Mouse (Mus musculus) midbrain, embryonic 11.5 days (tissue): ENCODE measurements around the gene Ranbp9. TPM values are rescaled to one million over a fixed set of nuclear protein-coding genes. Genes with fewer than 3 reads are reported as not detected.

ENCODE experiments used
- ATAC-seq: fragments of 200-750 bp; cut with Nextera tagmentation; 2 replicates; pipeline ENCODE4 v1.8.0; 2017; ENCODE audit warnings: moderate TSS enrichment, moderate library complexity; ENCODE audit not compliant: low FRiP score
- DNase-seq: peaks from one replicate; pipeline ENCODE4 v3.0.0; 2015; ENCODE audit warnings: low spot score; ENCODE audit errors: missing footprints
- H3K27ac ChIP-seq: fragments of 300-500 bp; sonication (generic); 2 replicates; pipeline ENCODE4 v1.5.1; 2014; ENCODE audit warnings: low read depth, low read length
- H3K27me3 ChIP-seq: fragments of 300-500 bp; sonication (generic); 2 replicates; pipeline ENCODE4 v1.6.1; 2014; ENCODE audit warnings: mild to moderate bottlenecking, low read length, moderate library complexity, mixed read lengths; ENCODE audit not compliant: control insufficient read depth, insufficient read depth
- H3K36me3 ChIP-seq: fragments of 300-500 bp; sonication (generic); 2 replicates; pipeline ENCODE4 v1.6.1; 2014; ENCODE audit warnings: mild to moderate bottlenecking, low read length, moderate library complexity, mixed read lengths; ENCODE audit not compliant: control insufficient read depth, insufficient read depth
- H3K4me1 ChIP-seq: fragments of 300-500 bp; sonication (generic); 2 replicates; pipeline ENCODE4 v1.6.1; 2014; ENCODE audit warnings: low read length; ENCODE audit not compliant: control insufficient read depth, insufficient read depth
- H3K4me2 ChIP-seq: fragments of 300-500 bp; sonication (generic); 2 replicates; pipeline ENCODE4 v1.6.1; 2014; ENCODE audit warnings: mild to moderate bottlenecking, moderate library complexity
- H3K4me3 ChIP-seq: fragments of 300-500 bp; sonication (generic); 2 replicates; pipeline ENCODE4 v1.5.1; 2014; ENCODE audit warnings: low read depth, low read length
- H3K9ac ChIP-seq: fragments of 300-500 bp; sonication (generic); 2 replicates; pipeline ENCODE4 v1.6.1; 2014; ENCODE audit warnings: low read length
- H3K9me3 ChIP-seq: fragments of 300-500 bp; sonication (generic); 2 replicates; pipeline ENCODE4 v1.6.1; 2016; ENCODE audit warnings: low read length; ENCODE audit not compliant: control insufficient read depth
- WGBS: fragments of 180-500 bp; shearing (Covaris S2); extraction: QIAGEN DNeasy Blood & Tissue Kit; methylation state at CpG from one replicate; pipeline ENCODE4 v1.1.7; 2014; 5-methylcytosine and 5-hydroxymethylcytosine counted together
- polyA plus RNA-seq: library from polyadenylated mRNA; unstranded; fragments of >200 nt; fragmentation: Nextera tagmentation; extraction: Ambion mirVana; gene quantifications from 2 replicates; pipeline ENCODE4 v1.2.1, GENCODE M21; 2014

Ranbp9 gene
- polyA plus RNA-seq, 1 experiment from 2014 or later, result 10.9 TPM

GRCm38 (mm10) chr13:43445754-43446153 lies 35.3 kb downstream of the Ranbp9 start:
- H3K36me3 ChIP-seq, result no peaks in the 10 kb centered on the region
- no peak overlapping the region for H3K4me3 ChIP-seq
- no peak overlapping the region for H3K4me2 ChIP-seq
- 95% methylated on average over 4 of the region's 4 CpGs for WGBS
- ATAC-seq (no peak), DNase-seq (peak; percentile 56)
- H3K9me3 ChIP-seq, result no peaks in the 10 kb centered on the region
- no peak overlapping the region for H3K9ac ChIP-seq
- no peak overlapping the region for H3K27ac ChIP-seq
- H3K4me1 ChIP-seq, result no peaks in the 10 kb centered on the region
- H3K27me3 ChIP-seq, result no peaks in the 10 kb centered on the region

DNA sequence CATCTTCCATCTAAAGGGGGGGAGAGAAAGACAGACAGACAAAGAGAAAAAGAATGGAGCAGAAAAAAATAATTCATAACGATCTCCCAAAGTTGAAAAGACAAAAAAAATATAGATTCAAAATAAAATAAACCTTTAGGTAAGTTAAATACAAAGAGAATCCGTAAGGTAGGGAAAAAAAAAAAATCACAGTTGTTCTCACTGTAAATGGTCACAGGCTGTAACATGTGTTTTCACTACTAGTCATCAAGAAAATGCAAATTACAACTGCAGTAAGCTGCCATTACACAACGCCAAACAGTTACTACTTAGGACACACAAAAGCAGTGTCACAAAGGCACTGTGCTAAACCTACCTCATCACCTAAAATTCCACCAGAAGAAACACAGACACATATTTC lies 36.4 kb downstream of the Ranbp9 start:
- H3K27me3 ChIP-seq, result no peaks in the 10 kb centered on the region
- H3K4me3 ChIP-seq, result no peak overlapping the region
- no peak for ATAC-seq
- no peak overlapping the region for H3K9ac ChIP-seq
- no peaks in the 10 kb centered on the region for H3K4me1 ChIP-seq
- H3K36me3 ChIP-seq, result no peaks in the 10 kb centered on the region
- no peaks in the 10 kb centered on the region for H3K9me3 ChIP-seq
- peak; percentile 31 for DNase-seq
- no peak overlapping the region for H3K4me2 ChIP-seq
- 90% methylated on average over 3 of the region's 3 CpGs for WGBS
- no peak overlapping the region for H3K27ac ChIP-seq

DNA sequence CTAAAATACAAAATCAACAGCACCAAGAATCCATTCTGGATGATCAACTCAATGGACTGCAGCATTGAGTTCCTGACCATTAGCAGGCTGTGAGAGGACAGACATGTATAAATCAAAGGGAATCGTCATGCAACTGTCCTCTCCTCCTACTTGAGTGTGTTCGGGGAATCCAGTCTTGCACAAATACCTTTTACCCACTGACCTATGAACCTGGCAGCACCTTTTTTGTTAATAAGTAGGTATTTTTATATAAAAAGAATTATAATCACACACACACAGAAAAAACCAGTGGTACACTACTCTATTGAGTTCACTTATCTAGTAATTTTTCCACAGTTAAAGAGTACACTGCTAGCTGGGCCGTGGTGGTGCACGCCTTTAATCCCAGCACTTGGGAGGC lies 37.4 kb downstream of the Ranbp9 start:
- ATAC-seq (no peak), DNase-seq (peak; percentile 70)
- Histone ChIP-seq H3K4me3 (no peak overlapping the region), H3K27ac (no peak overlapping the region), H3K4me1 (no peaks in the 10 kb centered on the region), H3K36me3 (no peaks in the 10 kb centered on the region), H3K9ac (no peak overlapping the region), H3K9me3 (no peaks in the 10 kb centered on the region), H3K27me3 (no peaks in the 10 kb centered on the region), H3K4me2 (no peak overlapping the region)
- 92% methylated on average over 4 of the region's 4 CpGs for WGBS

DNA sequence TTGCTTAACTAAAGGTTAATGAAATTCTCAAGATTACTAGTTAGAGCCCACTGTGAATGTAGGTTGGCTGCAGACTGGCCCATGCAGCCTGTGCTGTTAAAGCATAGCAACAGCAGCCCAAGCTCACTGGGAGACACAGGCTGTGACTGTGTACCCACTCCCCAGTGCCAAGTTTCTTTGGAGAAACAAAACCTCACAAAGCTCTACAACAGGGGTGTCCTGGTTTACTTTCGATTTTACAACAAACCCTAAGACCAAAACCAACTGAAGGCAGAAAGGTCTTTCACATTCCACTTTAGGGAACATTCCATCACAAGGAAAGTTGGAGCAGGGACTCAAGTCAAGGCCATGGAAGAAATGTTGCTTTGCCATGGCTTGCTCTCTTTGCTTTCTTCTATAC lies 38.5 kb downstream of the Ranbp9 start:
- no peak overlapping the region for H3K27ac ChIP-seq
- no peaks in the 10 kb centered on the region for H3K36me3 ChIP-seq
- H3K4me3 ChIP-seq, result no peak overlapping the region
- H3K27me3 ChIP-seq, result no peaks in the 10 kb centered on the region
- H3K9me3 ChIP-seq, result no peaks in the 10 kb centered on the region
- DNase-seq (peak; percentile 66), ATAC-seq (no peak)
- no peaks in the 10 kb centered on the region for H3K4me1 ChIP-seq
- no peak overlapping the region for H3K4me2 ChIP-seq
- 84% methylated on average over 1 of the region's 1 CpGs for WGBS
- H3K9ac ChIP-seq, result no peak overlapping the region

- Histone ChIP-seq H3K27me3 (no peaks in the 10 kb centered on the region), H3K4me3 (no peak overlapping the region), H3K36me3 (no peaks in the 10 kb centered on the region), H3K27ac (no peak overlapping the region), H3K4me1 (no peaks in the 10 kb centered on the region), H3K9ac (no peak overlapping the region), H3K4me2 (no peak overlapping the region), H3K9me3 (no peaks in the 10 kb centered on the region)
- ATAC-seq (no peak), DNase-seq (peak; percentile 69)
- 95% methylated on average over 1 of the region's 1 CpGs for WGBS
These were observed 40.7 kb downstream of the Ranbp9 start for GRCm38 (mm10) chr13:43440376-43440775.

DNA sequence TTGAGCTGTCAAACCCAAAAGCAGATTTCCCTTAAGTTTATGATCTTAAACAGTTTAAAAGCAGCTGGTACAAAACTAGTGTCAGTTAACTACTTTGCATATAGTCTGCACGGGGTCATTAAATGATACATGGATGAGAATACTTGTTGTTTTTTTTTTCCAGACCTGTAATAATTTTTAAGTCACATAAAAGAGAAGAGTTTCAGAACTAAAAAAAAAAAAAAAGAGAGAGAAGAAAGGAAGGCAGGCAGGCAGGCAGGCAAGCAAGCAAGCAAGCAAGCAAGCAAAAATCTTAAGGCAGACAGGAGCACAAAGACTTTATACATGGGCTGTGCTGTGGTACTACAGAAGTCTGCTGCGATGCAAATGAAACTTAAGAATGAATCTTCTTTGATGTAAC lies 47.7 kb downstream of the Ranbp9 start:
- H3K9ac ChIP-seq, result no peak overlapping the region
- no peaks in the 10 kb centered on the region for H3K27me3 ChIP-seq
- ATAC-seq, result no peak
- no peaks in the 10 kb centered on the region for H3K4me1 ChIP-seq
- no peaks in the 10 kb centered on the region for H3K36me3 ChIP-seq
- 89% methylated on average over 2 of the region's 2 CpGs for WGBS
- no peak overlapping the region for H3K4me3 ChIP-seq
- DNase-seq, result no peak
- no peak overlapping the region for H3K27ac ChIP-seq
- H3K9me3 ChIP-seq, result no peaks in the 10 kb centered on the region
- no peak overlapping the region for H3K4me2 ChIP-seq

DNA sequence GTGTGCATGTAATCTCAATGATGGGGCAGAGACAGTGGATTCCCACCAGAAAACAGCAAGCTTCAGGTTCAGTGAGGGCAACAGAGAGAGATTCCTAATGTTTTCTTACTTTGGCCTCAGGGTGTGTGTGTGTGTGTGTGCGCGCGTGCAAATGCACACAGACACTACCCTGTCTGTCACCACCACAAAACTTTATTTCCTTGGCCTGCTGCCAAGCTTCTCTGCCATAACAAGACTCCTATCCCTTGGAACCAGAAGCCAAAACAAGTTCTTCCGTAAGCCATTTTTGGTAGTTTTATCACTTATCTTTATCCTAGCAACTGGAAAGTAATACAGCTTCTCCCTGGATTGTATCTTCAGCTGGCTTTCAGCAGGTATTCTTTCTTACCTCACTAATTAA lies 52.6 kb downstream of the Ranbp9 start:
- Histone ChIP-seq H3K9ac (no peak overlapping the region), H3K4me3 (no peak overlapping the region), H3K27ac (no peak overlapping the region), H3K27me3 (no peaks in the 10 kb centered on the region), H3K9me3 (no peaks in the 10 kb centered on the region), H3K4me2 (no peak overlapping the region), H3K36me3 (no peaks in the 10 kb centered on the region), H3K4me1 (no peaks in the 10 kb centered on the region)
- no peak for ATAC-seq
- WGBS, result 100% methylated on average over 4 of the region's 4 CpGs
- no peak for DNase-seq

DNA sequence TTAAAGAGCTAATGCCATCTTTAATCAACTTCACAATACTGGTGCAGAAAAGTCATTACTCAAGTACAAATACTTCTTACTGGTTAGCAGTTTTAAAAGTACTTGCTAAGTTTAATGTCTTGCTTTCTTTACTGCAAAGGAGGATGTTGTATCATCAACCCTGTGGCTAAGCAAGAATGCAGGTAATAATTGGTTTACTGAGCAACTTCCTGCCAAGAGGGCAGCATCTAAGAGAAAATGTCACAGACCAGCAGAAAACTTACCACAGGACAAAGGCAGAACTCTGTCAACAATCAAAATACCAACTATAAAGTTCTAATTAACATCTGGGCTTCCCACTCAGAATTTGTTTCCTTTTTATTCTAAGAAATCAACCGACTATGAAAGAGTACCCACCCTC lies 65.8 kb downstream of the Ranbp9 start:
- H3K9ac ChIP-seq, result no peak overlapping the region
- no peak for DNase-seq
- peaks cover 13% of the 10 kb centered on the region for H3K36me3 ChIP-seq
- H3K27me3 ChIP-seq, result no peaks in the 10 kb centered on the region
- no peak for ATAC-seq
- no peaks in the 10 kb centered on the region for H3K9me3 ChIP-seq
- H3K4me2 ChIP-seq, result no peak overlapping the region
- H3K27ac ChIP-seq, result no peak overlapping the region
- no peaks in the 10 kb centered on the region for H3K4me1 ChIP-seq
- no peak overlapping the region for H3K4me3 ChIP-seq
- 75% methylated on average over 1 of the region's 1 CpGs for WGBS

DNA sequence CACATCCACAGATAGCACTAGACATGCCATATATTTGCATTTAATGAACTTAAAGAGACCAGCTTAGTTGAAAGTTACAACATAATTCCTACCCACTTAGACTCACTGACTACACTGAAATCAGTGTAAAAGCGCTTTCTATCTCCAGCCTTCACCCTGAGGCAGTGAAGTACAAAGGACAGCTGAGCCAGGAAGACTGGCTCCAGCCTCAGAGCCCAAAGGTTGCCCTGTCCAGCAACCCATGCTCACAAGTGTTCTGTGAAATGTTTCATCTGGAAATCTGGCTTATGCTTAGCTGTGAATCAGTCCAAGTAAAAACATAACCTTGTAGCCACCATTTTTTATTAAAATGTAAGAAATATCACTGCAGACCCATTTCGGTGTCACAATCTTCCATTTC lies 67.5 kb downstream of the Ranbp9 start:
- Histone ChIP-seq H3K27me3 (no peaks in the 10 kb centered on the region), H3K9me3 (no peaks in the 10 kb centered on the region), H3K4me2 (no peak overlapping the region), H3K9ac (no peak overlapping the region), H3K4me1 (no peaks in the 10 kb centered on the region), H3K36me3 (peaks cover 9% of the 10 kb centered on the region), H3K4me3 (no peak overlapping the region), H3K27ac (no peak overlapping the region)
- 90% methylated on average over 2 of the region's 2 CpGs for WGBS
- no peak for DNase-seq
- no peak for ATAC-seq

DNA sequence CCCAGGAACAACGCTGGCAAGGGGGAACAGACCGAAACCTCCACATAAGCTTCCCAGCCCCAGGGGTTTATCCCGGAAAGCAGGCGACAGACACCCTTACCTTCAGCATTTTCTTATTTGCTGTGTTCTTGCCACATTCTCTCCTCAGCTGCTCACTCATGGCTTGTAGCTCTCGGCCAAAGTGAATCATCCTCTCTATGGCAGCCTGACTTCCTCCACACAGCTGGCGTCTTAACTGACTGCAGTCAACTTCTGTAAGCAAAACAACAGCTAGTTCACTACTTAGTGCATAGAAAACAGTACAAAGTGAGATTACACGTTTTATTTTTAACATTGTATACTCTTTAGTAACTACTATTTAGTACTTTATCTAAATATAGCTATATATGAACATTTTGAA lies 68.8 kb downstream of the Ranbp9 start:
- H3K27ac ChIP-seq, result no peak overlapping the region
- H3K9me3 ChIP-seq, result no peaks in the 10 kb centered on the region
- ATAC-seq, result no peak
- no peak overlapping the region for H3K4me2 ChIP-seq
- H3K36me3 ChIP-seq, result peaks cover 9% of the 10 kb centered on the region
- no peak overlapping the region for H3K4me3 ChIP-seq
- 87% methylated on average over 7 of the region's 7 CpGs for WGBS
- no peaks in the 10 kb centered on the region for H3K27me3 ChIP-seq
- no peaks in the 10 kb centered on the region for H3K4me1 ChIP-seq
- no peak overlapping the region for H3K9ac ChIP-seq
- DNase-seq, result no peak
